ENCODE assay signal across 33 mouse cellular contexts in genomic region chr2:88525720-88526119, GRCm38 (mm10). TPM values are rescaled to one million over a fixed set of nuclear protein-coding genes. Genes with fewer than 3 reads are reported as not detected.
"Had no signal": no experiment of that assay in that cellular context is flagged by ENCODE, and none has a peak within 500 bp of the region (broad histone marks: within the 10 kb centered on the region; RNA-seq: fewer than 3 reads in every experiment).

No protein-coding gene starts in this region.

- H3K27me3 ChIP-seq: embryonic facial prominence, embryonic 12.5 days; embryonic facial prominence, embryonic 13.5 days; embryonic facial prominence, embryonic 15.5 days; forebrain, embryonic 12.5 days; forebrain, embryonic 13.5 days had no signal

- H3K36me3 ChIP-seq: embryonic facial prominence, embryonic 12.5 days; embryonic facial prominence, embryonic 13.5 days; embryonic facial prominence, embryonic 15.5 days; forebrain, embryonic 10.5 days; forebrain, embryonic 12.5 days had no signal

- H3K4me3 ChIP-seq: embryonic facial prominence, embryonic 12.5 days; embryonic facial prominence, embryonic 13.5 days; embryonic facial prominence, embryonic 15.5 days; erythroblast, embryonic 14.5 days; forebrain, embryonic 10.5 days; forebrain, embryonic 12.5 days; forebrain, embryonic 13.5 days; gastrocnemius, adult 2 months; heart, adult 2 months had no signal

- H3K27ac ChIP-seq: embryonic facial prominence, embryonic 12.5 days; embryonic facial prominence, embryonic 13.5 days; embryonic facial prominence, embryonic 15.5 days; forebrain, embryonic 10.5 days; forebrain, embryonic 12.5 days; forebrain, embryonic 13.5 days; gastrocnemius, adult 2 months; heart, adult 2 months had no signal

- DNase-seq: cerebellum, adult 2 months; cerebellum, adult 8-10 months; cerebellum, adult 9-10 months; cerebellum, adult 9-11 months; cerebellum, postnatal 10 days; cerebellum, postnatal 14 days; cerebellum, postnatal 25 days; cerebellum, postnatal 36 days; embryo, embryonic 11 days; forebrain, postnatal 0 days; gastrocnemius, adult 2 months; gastrocnemius, postnatal 10 days; gastrocnemius, postnatal 14 days; gastrocnemius, postnatal 25 days; gastrocnemius, postnatal 36 days; heart, adult 11 months; heart, adult 18-20 months; heart, adult 2 months had no signal

- H3K9ac ChIP-seq: embryonic facial prominence, embryonic 12.5 days; embryonic facial prominence, embryonic 13.5 days; embryonic facial prominence, embryonic 15.5 days; forebrain, embryonic 12.5 days; forebrain, embryonic 13.5 days; forebrain, postnatal 0 days had no signal

- H3K9me3 ChIP-seq: embryonic facial prominence, embryonic 12.5 days; embryonic facial prominence, embryonic 13.5 days; embryonic facial prominence, embryonic 15.5 days; forebrain, embryonic 10.5 days; forebrain, embryonic 12.5 days; forebrain, embryonic 13.5 days had no signal

- H3K4me1 ChIP-seq: embryonic facial prominence, embryonic 12.5 days; embryonic facial prominence, embryonic 13.5 days; embryonic facial prominence, embryonic 15.5 days; forebrain, embryonic 10.5 days; forebrain, embryonic 12.5 days; forebrain, embryonic 13.5 days had no signal

- ATAC-seq: forebrain, embryonic 13.5 days; forebrain, embryonic 14.5 days; forebrain, embryonic 16.5 days; forebrain, postnatal 0 days had no signal

- H3K4me2 ChIP-seq: embryonic facial prominence, embryonic 12.5 days; embryonic facial prominence, embryonic 13.5 days; embryonic facial prominence, embryonic 15.5 days; forebrain, embryonic 12.5 days; forebrain, embryonic 13.5 days had no signal

RNA-seq across cellular contexts. Expression of gene Olfr1186, which starts 7.4 kb away (rescaled TPM):
- polyA plus RNA-seq: cerebellum, adult 2 months; cortical plate, adult 2 months; embryonic facial prominence, embryonic 11.5 days; embryonic facial prominence, embryonic 12.5 days; embryonic facial prominence, embryonic 13.5 days; embryonic facial prominence, embryonic 14.5 days; embryonic facial prominence, embryonic 15.5 days; erythroblast, embryonic 14.5 days; forebrain, embryonic 10.5 days; forebrain, embryonic 11.5 days; forebrain, embryonic 12.5 days; forebrain, embryonic 13.5 days; forebrain, embryonic 14.5 days; forebrain, embryonic 16.5 days; forebrain, postnatal 0 days; frontal cortex, adult 2 months; gonadal fat pad, adult 2 months; heart, adult 2 months had no signal

RNA-seq across cellular contexts. Expression of gene Olfr1188, which starts 31.0 kb away (rescaled TPM):
- polyA plus RNA-seq: cerebellum, adult 2 months; cortical plate, adult 2 months; embryonic facial prominence, embryonic 11.5 days; embryonic facial prominence, embryonic 12.5 days; embryonic facial prominence, embryonic 13.5 days; embryonic facial prominence, embryonic 14.5 days; embryonic facial prominence, embryonic 15.5 days; erythroblast, embryonic 14.5 days; forebrain, embryonic 10.5 days; forebrain, embryonic 11.5 days; forebrain, embryonic 12.5 days; forebrain, embryonic 13.5 days; forebrain, embryonic 14.5 days; forebrain, embryonic 16.5 days; forebrain, postnatal 0 days; frontal cortex, adult 2 months; gonadal fat pad, adult 2 months; heart, adult 2 months had no signal

RNA-seq across cellular contexts. Expression of gene Olfr1185-ps1, which starts 32.6 kb away (rescaled TPM):
- polyA plus RNA-seq: cerebellum, adult 2 months; cortical plate, adult 2 months; embryonic facial prominence, embryonic 11.5 days; embryonic facial prominence, embryonic 12.5 days; embryonic facial prominence, embryonic 13.5 days; embryonic facial prominence, embryonic 14.5 days; embryonic facial prominence, embryonic 15.5 days; erythroblast, embryonic 14.5 days; forebrain, embryonic 10.5 days; forebrain, embryonic 11.5 days; forebrain, embryonic 12.5 days; forebrain, embryonic 13.5 days; forebrain, embryonic 14.5 days; forebrain, embryonic 16.5 days; forebrain, postnatal 0 days; frontal cortex, adult 2 months; gonadal fat pad, adult 2 months; heart, adult 2 months had no signal

RNA-seq across cellular contexts. Expression of gene Olfr1184, which starts 42.3 kb away (rescaled TPM):
- polyA plus RNA-seq: cerebellum, adult 2 months; cortical plate, adult 2 months; embryonic facial prominence, embryonic 11.5 days; embryonic facial prominence, embryonic 12.5 days; embryonic facial prominence, embryonic 13.5 days; embryonic facial prominence, embryonic 15.5 days; erythroblast, embryonic 14.5 days; forebrain, embryonic 10.5 days; forebrain, embryonic 11.5 days; forebrain, embryonic 12.5 days; forebrain, embryonic 13.5 days; forebrain, embryonic 14.5 days; forebrain, embryonic 16.5 days; forebrain, postnatal 0 days; frontal cortex, adult 2 months; gonadal fat pad, adult 2 months; heart, adult 2 months had no signal
